Mouse (Mus musculus) heart, adult 2 months (tissue): ENCODE measurements around the gene Prox1.

Experiments used
- CTCF ChIP-seq: fragments of 200-600 bp; IDR thresholded peaks from 2 replicates; pipeline ENCODE4 v1.8.1; 2022; ENCODE audit warnings: antibody characterized with exemption, mild to moderate bottlenecking, moderate library complexity
- POLR2A ChIP-seq: fragments of 200-500 bp; IDR thresholded peaks from 2 replicates; pipeline ENCODE4 v1.6.1; 2011; ENCODE audit warnings: mild to moderate bottlenecking, low read depth, low read length, control low read depth; ENCODE audit not compliant: insufficient read depth

DNA sequence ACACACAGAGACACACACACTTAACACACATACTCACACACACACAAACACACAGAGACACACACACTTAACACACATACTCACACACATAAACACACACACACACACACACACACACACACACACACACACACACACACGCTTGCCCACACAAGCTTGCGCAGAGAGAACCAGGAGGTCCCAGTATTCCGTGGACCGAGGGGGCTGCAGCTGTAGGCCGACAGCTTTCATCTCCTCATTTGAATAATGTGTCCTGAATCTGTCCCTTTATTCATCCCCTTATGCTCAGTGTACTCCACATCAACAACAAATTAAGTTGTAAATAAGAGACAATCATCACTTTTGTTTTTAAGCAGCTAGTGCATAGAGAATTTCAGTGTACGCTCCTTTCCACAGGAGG lies 17.9 kb downstream of the Prox1 start:
- no peak for TF ChIP-seq CTCF
- TF ChIP-seq POLR2A = no peak
